Mouse (Mus musculus) neural tube, embryonic 11.5 days (tissue): ENCODE measurements around the gene Fam160a1. TPM values are rescaled to one million over a fixed set of nuclear protein-coding genes. Genes with fewer than 3 reads are reported as not detected.

Experiments
- ATAC-seq: fragments of 200-750 bp; cut with Nextera tagmentation; 2 replicates; pipeline ENCODE4 v1.8.0; 2017; ENCODE audit warnings: moderate number of reproducible peaks, mild to moderate bottlenecking, moderate TSS enrichment, moderate library complexity; ENCODE audit not compliant: insufficient read depth, low FRiP score, low TSS enrichment
- DNase-seq: peaks from one replicate; pipeline ENCODE4 v3.0.0-alpha.2; 2015; ENCODE audit warnings: low spot score
- H3K27ac ChIP-seq: fragments of 300-500 bp; sonication (generic); 2 replicates; pipeline ENCODE4 v1.5.1; 2014; ENCODE audit warnings: low read depth, mild to moderate bottlenecking, low read length
- H3K27me3 ChIP-seq: fragments of 300-500 bp; sonication (generic); 2 replicates; pipeline ENCODE4 v1.6.1; 2014; ENCODE audit warnings: mild to moderate bottlenecking, low read length, mixed read lengths; ENCODE audit not compliant: control insufficient read depth, insufficient read depth
- H3K36me3 ChIP-seq: fragments of 300-500 bp; sonication (generic); 2 replicates; pipeline ENCODE4 v1.6.1; 2014; ENCODE audit warnings: mild to moderate bottlenecking, low read length, moderate library complexity, mixed read lengths; ENCODE audit not compliant: control insufficient read depth, insufficient read depth
- H3K4me1 ChIP-seq: fragments of 300-500 bp; sonication (generic); 2 replicates; pipeline ENCODE4 v1.6.1; 2014; ENCODE audit warnings: low read length, mixed read lengths; ENCODE audit not compliant: control insufficient read depth, insufficient read depth
- H3K4me2 ChIP-seq: fragments of 300-500 bp; sonication (generic); 2 replicates; pipeline ENCODE4 v1.6.1; 2014; ENCODE audit warnings: low read depth, mild to moderate bottlenecking, moderate library complexity
- H3K4me3 ChIP-seq: fragments of 300-500 bp; sonication (generic); 2 replicates; pipeline ENCODE4 v1.5.1; 2014; ENCODE audit warnings: low read depth, low read length
- H3K9ac ChIP-seq: fragments of 300-500 bp; sonication (generic); 2 replicates; pipeline ENCODE4 v1.6.1; 2014; ENCODE audit warnings: mild to moderate bottlenecking, low read length
- H3K9me3 ChIP-seq: fragments of 300-500 bp; sonication (generic); 2 replicates; pipeline ENCODE4 v1.6.1; 2016; ENCODE audit warnings: low read length; ENCODE audit not compliant: control insufficient read depth
- WGBS: fragments of 180-500 bp; shearing (Covaris S2); extraction: QIAGEN DNeasy Blood & Tissue Kit; methylation state at CpG from one replicate; pipeline ENCODE4 v1.1.7; 2014; 5-methylcytosine and 5-hydroxymethylcytosine counted together
- polyA plus RNA-seq: library from polyadenylated mRNA; unstranded; fragments of >200 nt; fragmentation: Nextera tagmentation; extraction: Ambion mirVana; gene quantifications from 2 replicates; pipeline ENCODE4 v1.2.1, GENCODE M21; 2014

Fam160a1 gene
- polyA plus RNA-seq, 1 experiment from 2014 or later: 0.84 TPM

DNA sequence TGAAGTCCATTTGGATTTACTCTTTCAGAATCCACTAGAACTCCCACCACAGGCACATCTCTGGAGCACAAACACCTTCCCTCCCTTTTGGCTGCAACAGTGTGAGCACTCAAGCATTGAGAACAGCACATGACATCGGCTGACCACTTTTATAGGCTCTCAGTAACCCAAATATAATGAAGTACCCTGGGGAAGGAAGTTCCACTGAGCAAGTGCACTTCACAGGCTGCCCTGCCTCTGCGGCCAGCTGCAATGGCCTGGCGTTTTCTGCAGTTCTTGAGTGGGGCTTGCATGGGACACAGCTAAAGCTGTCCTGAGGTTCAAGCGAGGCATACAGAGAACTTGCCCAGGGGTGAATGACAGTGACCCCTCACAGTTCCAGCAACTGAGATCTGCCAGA lies 126.0 kb downstream of the Fam160a1 start:
- Histone ChIP-seq H3K27me3 (no peaks in the 10 kb centered on the region), H3K4me1 (no peaks in the 10 kb centered on the region), H3K9ac (no peak overlapping the region), H3K4me2 (no peak overlapping the region), H3K4me3 (no peak overlapping the region), H3K36me3 (no peaks in the 10 kb centered on the region), H3K9me3 (no peaks in the 10 kb centered on the region), H3K27ac (no peak overlapping the region)
- DNase-seq: no peak
- no peak for ATAC-seq
- 75% methylated on average over 4 of the region's 4 CpGs for WGBS

DNA sequence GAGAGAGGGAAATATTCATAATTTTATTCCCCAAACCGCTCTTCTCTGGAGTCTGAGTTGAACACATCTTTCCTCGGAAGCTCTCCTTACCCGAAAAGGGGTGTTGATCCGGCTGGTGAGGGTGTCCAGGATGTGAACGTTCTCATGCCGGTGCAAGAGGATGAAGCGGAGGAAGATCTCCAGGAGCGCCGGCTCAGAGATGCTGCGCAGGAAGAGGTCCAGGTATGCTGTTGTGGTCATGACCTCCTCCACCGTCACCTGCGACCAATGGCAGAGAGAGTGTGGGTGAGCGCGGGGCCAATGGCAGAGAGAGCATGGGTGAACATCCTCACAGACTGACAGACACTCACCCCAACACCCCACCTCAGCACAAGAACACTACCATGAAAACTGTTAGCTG lies 128.8 kb downstream of the Fam160a1 start:
- Histone ChIP-seq H3K27me3 (no peaks in the 10 kb centered on the region), H3K9ac (no peak overlapping the region), H3K4me2 (no peak overlapping the region), H3K4me1 (no peaks in the 10 kb centered on the region), H3K4me3 (no peak overlapping the region), H3K36me3 (no peaks in the 10 kb centered on the region), H3K27ac (no peak overlapping the region), H3K9me3 (no peaks in the 10 kb centered on the region)
- WGBS: 96% methylated on average over 14 of the region's 14 CpGs
- ATAC-seq: no peak
- DNase-seq: no peak

DNA sequence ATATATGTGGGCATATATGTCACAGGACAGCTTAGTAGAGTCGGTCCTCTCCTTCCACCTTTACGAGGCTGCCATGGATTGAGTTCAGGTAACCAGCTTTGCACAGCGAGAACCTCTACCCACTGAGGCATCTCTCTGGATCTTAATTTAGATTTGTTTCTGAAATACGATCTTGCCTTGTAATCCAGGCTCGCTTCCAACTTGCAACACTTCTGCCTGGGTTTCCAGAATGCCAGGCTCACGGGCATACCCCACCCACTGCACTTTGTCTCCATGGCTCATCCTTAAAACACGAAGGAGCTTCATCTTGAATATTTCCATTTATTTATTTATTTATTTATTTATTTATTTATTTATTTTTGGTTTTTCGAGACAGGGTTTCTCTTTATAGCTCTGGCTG lies 131.8 kb downstream of the Fam160a1 start:
- H3K4me3 ChIP-seq: no peak overlapping the region
- no peaks in the 10 kb centered on the region for H3K36me3 ChIP-seq
- H3K27me3 ChIP-seq: no peaks in the 10 kb centered on the region
- no peaks in the 10 kb centered on the region for H3K9me3 ChIP-seq
- H3K9ac ChIP-seq: no peak overlapping the region
- H3K4me2 ChIP-seq: no peak overlapping the region
- DNase-seq (no peak), ATAC-seq (no peak)
- H3K4me1 ChIP-seq: no peaks in the 10 kb centered on the region
- no peak overlapping the region for H3K27ac ChIP-seq
- WGBS: 94% methylated on average over 8 of the region's 8 CpGs

DNA sequence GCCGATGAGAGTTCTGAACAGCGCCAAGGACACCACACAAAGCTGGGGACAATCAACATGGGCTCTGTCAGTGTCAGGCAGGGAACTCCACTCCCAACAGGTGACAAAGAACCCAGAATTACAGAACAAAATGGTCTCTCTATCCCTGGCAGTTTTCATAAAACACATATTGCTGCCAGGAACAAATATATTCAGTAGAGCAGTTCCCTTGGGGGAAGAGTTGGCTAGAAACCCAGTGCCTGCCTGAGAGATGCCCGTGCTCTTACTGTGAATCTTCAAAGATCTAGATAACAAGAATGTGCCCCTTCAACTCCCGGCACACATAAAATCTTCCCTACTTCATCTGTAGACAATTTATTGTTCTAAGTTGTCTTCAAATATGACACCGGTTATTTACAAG lies 133.5 kb downstream of the Fam160a1 start:
- no peak overlapping the region for H3K4me2 ChIP-seq
- no peaks in the 10 kb centered on the region for H3K36me3 ChIP-seq
- H3K4me3 ChIP-seq: no peak overlapping the region
- ATAC-seq (no peak), DNase-seq (no peak)
- H3K9me3 ChIP-seq: no peaks in the 10 kb centered on the region
- H3K9ac ChIP-seq: no peak overlapping the region
- H3K27ac ChIP-seq: no peak overlapping the region
- WGBS: 85% methylated on average over 5 of the region's 5 CpGs
- no peaks in the 10 kb centered on the region for H3K4me1 ChIP-seq
- no peaks in the 10 kb centered on the region for H3K27me3 ChIP-seq

DNA sequence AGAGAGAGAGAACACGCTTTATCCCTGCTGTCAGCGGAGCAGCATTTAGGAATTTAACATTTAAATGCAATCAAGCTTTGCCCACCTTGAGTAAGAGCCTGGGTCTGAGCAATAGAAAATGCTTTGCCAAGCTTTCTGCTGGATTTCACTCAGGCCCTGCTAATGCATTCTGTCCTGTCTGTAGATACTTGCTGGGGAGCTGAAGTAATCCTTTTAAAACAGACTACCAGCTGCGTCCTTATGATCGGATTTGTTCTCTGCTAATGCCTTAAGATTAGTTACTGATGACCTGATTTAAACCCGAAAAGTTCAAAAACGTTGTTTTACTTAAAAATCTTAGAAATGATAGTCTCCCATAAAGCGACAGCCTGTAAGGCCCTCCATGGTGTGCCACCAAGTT lies 136.0 kb downstream of the Fam160a1 start:
- DNase-seq (no peak), ATAC-seq (no peak)
- no peaks in the 10 kb centered on the region for H3K4me1 ChIP-seq
- no peaks in the 10 kb centered on the region for H3K9me3 ChIP-seq
- H3K9ac ChIP-seq: no peak overlapping the region
- no peak overlapping the region for H3K4me3 ChIP-seq
- no peaks in the 10 kb centered on the region for H3K27me3 ChIP-seq
- 87% methylated on average over 7 of the region's 7 CpGs for WGBS
- no peak overlapping the region for H3K27ac ChIP-seq
- no peaks in the 10 kb centered on the region for H3K36me3 ChIP-seq
- H3K4me2 ChIP-seq: no peak overlapping the region

DNA sequence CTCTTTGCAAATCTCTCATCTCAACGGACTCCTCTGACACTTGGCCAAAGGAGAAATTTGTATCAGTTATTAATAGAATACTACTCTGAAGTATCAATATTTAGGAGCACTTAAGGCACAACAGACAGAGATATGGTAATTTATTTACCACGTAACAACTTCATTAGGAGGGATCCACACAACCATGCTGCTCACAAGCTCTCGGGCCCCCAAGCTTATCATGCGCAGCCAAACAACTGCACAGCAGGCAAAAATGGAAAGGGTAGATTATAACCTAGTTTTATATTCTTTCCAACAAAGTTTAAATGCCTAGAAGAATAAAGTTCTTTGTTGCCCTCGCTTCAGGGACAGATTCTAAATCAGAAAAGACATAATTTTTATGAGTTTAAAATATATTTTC lies 137.1 kb downstream of the Fam160a1 start:
- Histone ChIP-seq H3K27me3 (no peaks in the 10 kb centered on the region), H3K4me1 (no peaks in the 10 kb centered on the region), H3K9ac (no peak overlapping the region), H3K4me2 (no peak overlapping the region), H3K9me3 (no peaks in the 10 kb centered on the region), H3K4me3 (no peak overlapping the region), H3K36me3 (no peaks in the 10 kb centered on the region), H3K27ac (no peak overlapping the region)
- WGBS: 90% methylated on average over 5 of the region's 5 CpGs
- ATAC-seq (no peak), DNase-seq (no peak)

DNA sequence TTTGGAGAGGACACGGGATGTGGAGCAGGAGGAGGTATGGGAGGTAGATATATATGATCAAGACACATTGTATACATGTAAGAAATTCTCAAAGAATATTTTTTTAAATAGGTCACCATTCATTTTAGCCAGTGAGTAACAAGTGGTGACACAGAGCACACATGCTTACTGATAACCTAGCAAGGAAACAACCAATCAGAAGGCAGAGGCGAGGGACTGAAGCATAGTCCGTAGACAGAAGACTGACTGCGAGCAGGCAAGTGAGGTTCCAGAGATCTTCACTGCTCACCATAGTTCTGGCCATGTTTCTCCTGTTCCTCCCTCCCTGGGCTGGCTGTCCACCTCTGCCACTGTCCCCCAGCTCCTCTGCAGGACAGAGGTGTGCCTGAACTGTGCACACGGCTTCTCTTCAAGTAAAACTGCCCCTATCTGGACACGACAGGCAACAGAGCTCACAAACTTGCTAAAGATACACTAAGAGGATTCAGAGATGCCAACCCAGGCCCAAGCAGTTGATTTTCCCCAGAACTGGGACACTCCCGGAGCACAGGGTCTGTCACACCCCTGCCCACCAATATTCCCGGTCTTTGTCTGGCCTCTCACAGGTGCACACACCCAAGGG lies 137.7 kb downstream of the Fam160a1 start:
- Histone ChIP-seq H3K4me1 (no peaks in the 10 kb centered on the region), H3K36me3 (no peaks in the 10 kb centered on the region), H3K4me3 (no peak overlapping the region), H3K9ac (no peak overlapping the region), H3K9me3 (no peaks in the 10 kb centered on the region), H3K27ac (no peak overlapping the region), H3K4me2 (no peak overlapping the region), H3K27me3 (no peaks in the 10 kb centered on the region)
- DNase-seq (no peak), ATAC-seq (no peak)
- 89% methylated on average over 8 of the region's 8 CpGs for WGBS

DNA sequence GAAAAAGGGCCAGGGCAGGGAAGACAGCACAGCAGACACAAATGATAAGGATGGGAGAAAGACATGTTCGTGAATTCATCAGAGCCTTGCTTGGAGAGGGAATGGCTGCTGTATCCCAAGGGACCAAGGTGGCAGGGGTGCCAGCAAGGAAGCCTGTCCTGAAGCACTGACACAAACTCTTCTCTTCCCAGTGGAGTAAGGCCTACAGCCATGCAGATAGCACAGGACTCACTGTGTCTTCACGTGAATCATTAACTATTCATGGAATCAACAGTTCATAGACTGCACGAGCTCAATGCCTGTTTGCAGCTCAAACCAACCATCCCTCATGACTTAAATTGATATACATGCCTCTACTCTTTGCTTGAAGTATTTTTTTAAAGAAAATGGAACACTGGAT lies 139.1 kb downstream of the Fam160a1 start:
- no peaks in the 10 kb centered on the region for H3K36me3 ChIP-seq
- H3K9me3 ChIP-seq: no peaks in the 10 kb centered on the region
- ATAC-seq: no peak
- 73% methylated on average over 3 of the region's 3 CpGs for WGBS
- H3K4me1 ChIP-seq: no peaks in the 10 kb centered on the region
- H3K4me3 ChIP-seq: no peak overlapping the region
- H3K9ac ChIP-seq: no peak overlapping the region
- no peak for DNase-seq
- no peak overlapping the region for H3K27ac ChIP-seq
- H3K4me2 ChIP-seq: no peak overlapping the region
- no peaks in the 10 kb centered on the region for H3K27me3 ChIP-seq

DNA sequence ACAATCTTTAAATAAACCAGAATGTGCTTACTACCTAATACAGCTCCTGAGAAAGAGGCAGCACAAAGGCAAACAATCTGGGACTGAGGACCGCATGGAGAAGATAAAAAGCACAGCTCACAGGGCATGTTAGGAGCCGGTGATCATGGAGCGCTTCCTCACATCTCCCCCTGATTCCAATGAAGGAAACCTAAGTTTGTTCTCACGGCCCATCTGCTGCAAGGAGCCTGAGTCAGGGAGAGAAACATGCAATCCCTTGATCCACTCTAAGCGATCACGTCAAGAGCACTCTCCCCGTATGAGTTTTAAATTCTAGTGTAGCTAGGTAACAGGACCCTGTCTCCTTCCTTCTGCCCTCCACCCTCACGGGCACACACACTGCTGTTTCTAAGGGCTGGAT lies 140.0 kb downstream of the Fam160a1 start:
- Histone ChIP-seq H3K9me3 (no peaks in the 10 kb centered on the region), H3K27ac (no peak overlapping the region), H3K9ac (no peak overlapping the region), H3K36me3 (no peaks in the 10 kb centered on the region), H3K27me3 (no peaks in the 10 kb centered on the region), H3K4me3 (no peak overlapping the region), H3K4me2 (no peak overlapping the region), H3K4me1 (no peaks in the 10 kb centered on the region)
- ATAC-seq (no peak), DNase-seq (no peak)
- 88% methylated on average over 8 of the region's 8 CpGs for WGBS
